Comparison of ENCODE assay signal across 8 mouse cellular contexts in the genomic region with DNA sequence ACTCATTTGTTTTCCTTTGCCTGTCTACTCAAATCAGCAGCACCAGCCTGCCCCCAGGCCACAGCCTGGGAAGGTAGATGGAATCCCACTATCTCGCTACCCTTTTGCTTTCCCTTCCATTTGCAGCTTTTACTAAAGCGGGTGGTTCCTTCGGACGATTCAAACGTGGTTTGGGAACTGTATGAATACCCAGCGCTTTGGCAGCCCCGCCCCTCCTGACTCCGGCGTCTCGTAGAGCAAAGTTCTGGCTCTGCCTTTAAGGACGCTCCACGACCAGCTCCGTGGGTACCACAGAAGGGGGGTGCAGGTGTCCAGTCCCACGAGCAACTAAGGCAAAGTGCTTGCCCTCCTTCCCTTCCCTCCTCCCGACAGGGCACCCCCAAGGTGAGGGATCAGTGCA. TPM values are rescaled to one million over a fixed set of nuclear protein-coding genes. Genes with fewer than 3 reads are reported as not detected.
DNase-seq lines count a peak whose midpoint lies in the region; ATAC-seq and TF ChIP-seq lines count a peak whose summit lies in the region.
"Not testable (repeated sequence)": the region's sequence is repeated elsewhere in the genome, so short reads cannot be mapped to it uniquely, and the experiment has no call there.

No protein-coding gene starts in this region.

- H3K4me1 ChIP-seq in CH12.LX (ENCODE audit: control insufficient read depth in 1 of 2, insufficient read depth in 2 of 2) = peaks cover 8 to 39% of the 10 kb centered on the region in 2 experiments
- peaks cover 24% of the 10 kb centered on the region for H3K4me1 ChIP-seq in cerebellum, adult 2 months (ENCODE audit: control insufficient read depth, insufficient read depth, low read length)
- peaks cover 23% of the 10 kb centered on the region for H3K4me1 ChIP-seq in forebrain, embryonic 15.5 days
- peaks cover 30% of the 10 kb centered on the region for H3K4me1 ChIP-seq in hindbrain, embryonic 13.5 days (replicated peaks)
- H3K4me1 ChIP-seq in liver, embryonic 15.5 days (replicated peaks) = peaks cover 30% of the 10 kb centered on the region
- peaks cover 26% of the 10 kb centered on the region for H3K4me1 ChIP-seq in midbrain, embryonic 13.5 days (replicated peaks)
- H3K4me1 ChIP-seq in stomach, embryonic 16.5 days (ENCODE audit: control insufficient read depth, insufficient read depth, low read length) = peaks cover 12% of the 10 kb centered on the region

- peak overlapping the region; percentile 51 to 85 (median 57) for H3K4me3 ChIP-seq in CH12.LX (replicated peaks in 1 of 3; ENCODE audit: low read depth in 2 of 3, low read length in 2 of 3, poor library complexity in 1 of 3)
- peak overlapping the region; percentile 61 for H3K4me3 ChIP-seq in cerebellum, adult 2 months (replicated peaks; ENCODE audit: insufficient read depth, low read depth, low read length)
- H3K4me3 ChIP-seq in forebrain, embryonic 15.5 days = peak overlapping the region; percentile 69
- peak overlapping the region; percentile 59 for H3K4me3 ChIP-seq in hindbrain, embryonic 13.5 days
- peak overlapping the region; percentile 84 for H3K4me3 ChIP-seq in liver, embryonic 15.5 days (replicated peaks)
- H3K4me3 ChIP-seq in midbrain, embryonic 13.5 days (replicated peaks) = peak overlapping the region; percentile 50
- H3K4me3 ChIP-seq in stomach, embryonic 16.5 days (replicated peaks; ENCODE audit: low read length) = peak overlapping the region; percentile 65

- in situ Hi-C loops in CH12.LX (cut with MboI; ENCODE audit: low pct_ligation_motif_present, low pct_unique_long_range_greater_than_20kb, low sequenced_read_pairs) = not testable (repeated sequence)

- dilution Hi-C loops in CH12.LX (cut with MboI; ENCODE audit: extremely low pct_ligation_motif_present, extremely low pct_unique_long_range_greater_than_20kb, low sequenced_read_pairs) = not testable (repeated sequence)

- H3K4me2 ChIP-seq in CH12.LX (ENCODE audit: insufficient read depth, low read depth, poor library complexity, severe bottlenecking) = peak overlapping the region; percentile 70
- peak overlapping the region; percentile 61 for H3K4me2 ChIP-seq in forebrain, embryonic 15.5 days (replicated peaks)
- H3K4me2 ChIP-seq in hindbrain, embryonic 13.5 days = peak overlapping the region; percentile 80
- peak overlapping the region; percentile 83 for H3K4me2 ChIP-seq in liver, embryonic 15.5 days
- H3K4me2 ChIP-seq in midbrain, embryonic 13.5 days (replicated peaks) = peak overlapping the region; percentile 93
- peak overlapping the region; percentile 65 for H3K4me2 ChIP-seq in stomach, embryonic 16.5 days (ENCODE audit: low read depth, low read length)

- not testable (repeated sequence) for DNase-seq in CH12.LX (ENCODE audit: extremely low read depth)
- DNase-seq in cerebellum, adult 2 months = peak; percentile 33 to 56
- DNase-seq in kidney, postnatal 10 days = peak; percentile 34

- peak overlapping the region; percentile 34 for H3K9ac ChIP-seq in CH12.LX (ENCODE audit: insufficient read depth, low read depth)
- peak overlapping the region; percentile 58 for H3K9ac ChIP-seq in forebrain, embryonic 15.5 days (replicated peaks)
- H3K9ac ChIP-seq in hindbrain, embryonic 13.5 days = peak overlapping the region; percentile 78
- peak overlapping the region; percentile 49 for H3K9ac ChIP-seq in liver, embryonic 15.5 days
- H3K9ac ChIP-seq in midbrain, embryonic 13.5 days (replicated peaks) = peak overlapping the region; percentile 68
- peak overlapping the region; percentile 80 for H3K9ac ChIP-seq in stomach, embryonic 16.5 days (ENCODE audit: low read length)

- not testable (repeated sequence) for H3K9me3 ChIP-seq in CH12.LX (replicated peaks; ENCODE audit: low read length); forebrain, embryonic 15.5 days; hindbrain, embryonic 13.5 days; liver, embryonic 15.5 days (replicated peaks); midbrain, embryonic 13.5 days; stomach, embryonic 16.5 days (replicated peaks; ENCODE audit: control insufficient read depth, low read length)

- H3K27me3 ChIP-seq in CH12.LX (replicated peaks); cerebellum, adult 2 months (ENCODE audit: control insufficient read depth, insufficient read depth, low read length); forebrain, embryonic 15.5 days; hindbrain, embryonic 13.5 days; liver, embryonic 15.5 days; midbrain, embryonic 13.5 days; stomach, embryonic 16.5 days (ENCODE audit: control insufficient read depth, insufficient read depth, low read length): not testable (repeated sequence)

- TF ChIP-seq RAD21 in CH12.LX (IDR thresholded peaks at IDR 0.05; ENCODE audit: low read depth, low read length) = not testable (repeated sequence)

- H3K79me2 ChIP-seq in CH12.LX (replicated peaks; ENCODE audit: control insufficient read depth, extremely low read depth, insufficient read depth, poor library complexity, severe bottlenecking) = not testable (repeated sequence)

- peaks cover 30 to 45% of the 10 kb centered on the region in 2 experiments for H3K36me3 ChIP-seq in CH12.LX (replicated peaks in 1 of 2; ENCODE audit: control insufficient read depth in 1 of 2, insufficient read depth in 1 of 2, low read length in 1 of 2)
- H3K36me3 ChIP-seq in forebrain, embryonic 15.5 days = peaks cover 18% of the 10 kb centered on the region
- H3K36me3 ChIP-seq in hindbrain, embryonic 13.5 days = peaks cover 37% of the 10 kb centered on the region
- H3K36me3 ChIP-seq in liver, embryonic 15.5 days (replicated peaks) = peaks cover 23% of the 10 kb centered on the region
- H3K36me3 ChIP-seq in midbrain, embryonic 13.5 days = peaks cover 38% of the 10 kb centered on the region
- H3K36me3 ChIP-seq in stomach, embryonic 16.5 days (ENCODE audit: control insufficient read depth, insufficient read depth, low read length) = not testable (repeated sequence)

- not testable (repeated sequence) for TF ChIP-seq CTCF in CH12.LX (conservative IDR thresholded peaks at IDR 0.05 in 1 of 2, IDR thresholded peaks at IDR 0.05 in 1 of 2; ENCODE audit: low read depth in 2 of 2, low read length in 2 of 2); cerebellum, adult 2 months (IDR thresholded peaks at IDR 0.05; ENCODE audit: borderline replicate concordance, insufficient read depth, low read depth, low read length)

- TF ChIP-seq EP300 in CH12.LX (IDR thresholded peaks at IDR 0.05; ENCODE audit: low read length) = not testable (repeated sequence)

- not testable (repeated sequence) for H3K27ac ChIP-seq in CH12.LX (ENCODE audit: insufficient read depth, low read depth); cerebellum, adult 2 months (ENCODE audit: insufficient read depth, low read length); forebrain, embryonic 15.5 days (replicated peaks); liver, embryonic 15.5 days (replicated peaks); midbrain, embryonic 13.5 days; stomach, embryonic 16.5 days (ENCODE audit: low read length)
- H3K27ac ChIP-seq in hindbrain, embryonic 13.5 days = peak overlapping the region; percentile 52; the same call in 1 of the 2 replicates

- WGBS in cerebellum, adult 2 months = 1% methylated on average over 14 of the region's 15 CpGs
- WGBS in forebrain, embryonic 15.5 days = under 1% methylated on average over 15 of the region's 15 CpGs
- 1% methylated on average over 14 of the region's 15 CpGs for WGBS in hindbrain, embryonic 13.5 days
- WGBS in liver, embryonic 15.5 days (ENCODE audit: insufficient replicate concordance) = under 1% methylated on average over 14 of the region's 15 CpGs
- WGBS in midbrain, embryonic 13.5 days = under 1% methylated on average over 14 of the region's 15 CpGs
- under 1% methylated on average over 14 of the region's 15 CpGs for WGBS in stomach, embryonic 16.5 days

- TF ChIP-seq POLR2A in CH12.LX (IDR thresholded peaks at IDR 0.05; ENCODE audit: low read depth, low read length); cerebellum, adult 2 months (IDR thresholded peaks at IDR 0.05; ENCODE audit: borderline replicate concordance, insufficient read depth, low read length): not testable (repeated sequence)

- not testable (repeated sequence) for ATAC-seq in forebrain, embryonic 15.5 days (replicated peaks); hindbrain, embryonic 13.5 days (ENCODE audit: low FRiP score); midbrain, embryonic 13.5 days
- peak; percentile 10 for ATAC-seq in liver, embryonic 15.5 days (ENCODE audit: insufficient read depth)
- peak; percentile 5; the same call in 1 of the 2 replicates for ATAC-seq in stomach, embryonic 16.5 days (ENCODE audit: insufficient read depth, low FRiP score)

RNA-seq across cellular contexts. Expression of a gene that starts 0.7 kb away (rescaled TPM):
- total RNA-seq in CH12.LX (2012; rRNA removed) (83.7 and 85.1 TPM in 2 replicates), CH12.LX (2014; rRNA removed) (94.5 and 105 TPM in 2 replicates)
- polyA plus RNA-seq in CH12.LX (2012; ENCODE audit: insufficient read length, low read depth) = 73.4 and 75.9 TPM in 2 replicates
- polyA plus RNA-seq in cerebellum, adult 2 months (2012; rRNA removed) = 84.9 and 94.4 TPM in 2 replicates
- 209 and 212 TPM in 2 replicates for polyA plus RNA-seq in forebrain, embryonic 15.5 days (2015; fragmentation: Nextera tagmentation; extraction: Ambion mirVana)
- polyA plus RNA-seq in hindbrain, embryonic 13.5 days (2015; fragmentation: Nextera tagmentation; extraction: Ambion mirVana) = 195 and 208 TPM in 2 replicates
- 42.8 and 46.2 TPM in 2 replicates for polyA plus RNA-seq in liver, embryonic 15.5 days (2015; fragmentation: Nextera tagmentation; extraction: Ambion mirVana)
- 218 TPM in 2 replicates for polyA plus RNA-seq in midbrain, embryonic 13.5 days (2015; fragmentation: Nextera tagmentation; extraction: Ambion mirVana)
- polyA plus RNA-seq in stomach, embryonic 16.5 days (2015; fragmentation: Nextera tagmentation; extraction: Ambion mirVana) = 98.7 and 113 TPM in 2 replicates

RNA-seq across cellular contexts. Expression of a gene that starts 26.4 kb away (rescaled TPM):
- total RNA-seq in CH12.LX (2012; rRNA removed) (not detected in 2 replicates), CH12.LX (2014; rRNA removed) (not detected in 2 replicates)
- not detected in 2 replicates for polyA plus RNA-seq in CH12.LX (2012; ENCODE audit: insufficient read length, low read depth)
- polyA plus RNA-seq in cerebellum, adult 2 months (2012; rRNA removed) = 5.0 and 7.0 TPM in 2 replicates
- 4.3 and 4.6 TPM in 2 replicates for polyA plus RNA-seq in forebrain, embryonic 15.5 days (2015; fragmentation: Nextera tagmentation; extraction: Ambion mirVana)
- polyA plus RNA-seq in hindbrain, embryonic 13.5 days (2015; fragmentation: Nextera tagmentation; extraction: Ambion mirVana) = 0.52 and 0.91 TPM in 2 replicates
- polyA plus RNA-seq in liver, embryonic 15.5 days (2015; fragmentation: Nextera tagmentation; extraction: Ambion mirVana) = 0.12 and 0.30 TPM in 2 replicates
- polyA plus RNA-seq in midbrain, embryonic 13.5 days (2015; fragmentation: Nextera tagmentation; extraction: Ambion mirVana) = 0.19 and 0.61 TPM in 2 replicates
- polyA plus RNA-seq in stomach, embryonic 16.5 days (2015; fragmentation: Nextera tagmentation; extraction: Ambion mirVana) = 0.52 and 0.66 TPM in 2 replicates

RNA-seq across cellular contexts. Expression of a gene that starts 43.8 kb away (rescaled TPM):
- total RNA-seq in CH12.LX (2012; rRNA removed) = 18.8 and 27.9 TPM in 2 replicates
- total RNA-seq in CH12.LX (2014; rRNA removed) = 11.7 and 14.3 TPM in 2 replicates
- 31.6 and 31.8 TPM in 2 replicates for polyA plus RNA-seq in CH12.LX (2012; ENCODE audit: insufficient read length, low read depth)
- 141 and 152 TPM in 2 replicates for polyA plus RNA-seq in cerebellum, adult 2 months (2012; rRNA removed)
- 111 and 115 TPM in 2 replicates for polyA plus RNA-seq in forebrain, embryonic 15.5 days (2015; fragmentation: Nextera tagmentation; extraction: Ambion mirVana)
- polyA plus RNA-seq in hindbrain, embryonic 13.5 days (2015; fragmentation: Nextera tagmentation; extraction: Ambion mirVana) = 116 and 124 TPM in 2 replicates
- polyA plus RNA-seq in liver, embryonic 15.5 days (2015; fragmentation: Nextera tagmentation; extraction: Ambion mirVana) = 6.6 and 8.8 TPM in 2 replicates
- 115 and 125 TPM in 2 replicates for polyA plus RNA-seq in midbrain, embryonic 13.5 days (2015; fragmentation: Nextera tagmentation; extraction: Ambion mirVana)
- 42.5 and 44.3 TPM in 2 replicates for polyA plus RNA-seq in stomach, embryonic 16.5 days (2015; fragmentation: Nextera tagmentation; extraction: Ambion mirVana)

RNA-seq across cellular contexts. Expression of a gene that starts 44.6 kb away (rescaled TPM):
- total RNA-seq in CH12.LX (2012; rRNA removed) = 0.04 TPM in 1 of 2 replicates, not detected in the other
- total RNA-seq in CH12.LX (2014; rRNA removed) = not detected in 2 replicates
- polyA plus RNA-seq in CH12.LX (2012; ENCODE audit: insufficient read length, low read depth) = 0.11 TPM in 1 of 2 replicates, not detected in the other
- 1.1 and 1.9 TPM in 2 replicates for polyA plus RNA-seq in cerebellum, adult 2 months (2012; rRNA removed)
- polyA plus RNA-seq in forebrain, embryonic 15.5 days (2015; fragmentation: Nextera tagmentation; extraction: Ambion mirVana) = 0.23 and 0.31 TPM in 2 replicates
- polyA plus RNA-seq in hindbrain, embryonic 13.5 days (2015; fragmentation: Nextera tagmentation; extraction: Ambion mirVana) = 0.47 and 0.69 TPM in 2 replicates
- polyA plus RNA-seq in liver, embryonic 15.5 days (2015; fragmentation: Nextera tagmentation; extraction: Ambion mirVana) = not detected in 2 replicates
- 0.35 TPM in 2 replicates for polyA plus RNA-seq in midbrain, embryonic 13.5 days (2015; fragmentation: Nextera tagmentation; extraction: Ambion mirVana)
- polyA plus RNA-seq in stomach, embryonic 16.5 days (2015; fragmentation: Nextera tagmentation; extraction: Ambion mirVana) = 0.06 and 0.10 TPM in 2 replicates
